Mouse (Mus musculus) spleen, adult 2 months (tissue): ENCODE measurements around the gene Neurl2.
"Not testable (repeated sequence)": the region's sequence is repeated elsewhere in the genome, so short reads cannot be mapped to it uniquely, and the experiment has no call there.

Experiments used
- CTCF ChIP-seq: fragments of 200-500 bp; IDR thresholded peaks from 2 replicates; pipeline ENCODE4 v1.5.1; 2011; ENCODE audit warnings: mild to moderate bottlenecking, inconsistent platforms; ENCODE audit not compliant: insufficient read depth, insufficient read length, insufficient replicate concordance; ENCODE audit errors: extremely low read depth
- POLR2A ChIP-seq: fragments of 200-500 bp; IDR thresholded peaks from 2 replicates; pipeline ENCODE4 v1.6.1; 2011; ENCODE audit warnings: low read depth, low read length, inconsistent platforms

DNA sequence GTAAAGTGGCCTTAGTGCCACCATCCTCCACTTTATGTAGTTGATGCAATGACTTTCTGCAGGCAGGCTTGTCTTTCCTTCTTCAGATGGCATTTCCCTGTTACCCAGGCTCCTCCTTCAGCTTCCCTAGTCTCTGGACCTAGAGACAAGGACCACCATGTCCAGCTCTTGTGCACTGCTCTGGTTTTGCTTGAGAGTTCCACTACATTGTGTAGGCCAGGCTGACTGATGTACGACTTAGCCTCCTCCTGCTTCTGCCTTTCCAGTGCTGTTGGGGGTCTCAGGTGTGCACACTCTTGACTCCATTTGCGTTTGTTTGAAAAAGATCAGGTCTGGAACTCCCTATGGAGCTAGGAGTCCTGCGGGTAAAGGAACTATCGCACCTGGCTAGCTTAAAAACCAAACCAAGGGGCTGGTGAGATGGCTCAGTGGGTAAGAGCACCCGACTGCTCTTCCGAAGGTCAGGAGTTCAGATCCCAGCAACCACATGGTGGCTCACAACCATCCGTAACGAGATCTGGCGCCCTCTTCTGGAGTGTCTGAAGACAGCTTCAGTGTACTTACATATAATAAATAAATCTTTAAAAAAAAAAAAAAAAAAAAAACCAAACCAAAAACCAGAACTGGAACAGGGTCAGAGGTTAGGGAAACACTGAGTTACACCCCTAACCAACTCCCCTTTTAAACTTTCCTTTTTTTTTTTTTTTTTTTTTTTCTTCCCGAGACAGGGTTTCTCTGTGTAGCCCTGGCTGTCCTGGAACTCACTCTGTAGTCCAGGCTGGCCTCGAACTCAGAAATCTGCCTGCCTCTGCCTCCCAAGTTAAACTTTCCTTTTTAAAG, 44.3 kb upstream of the Neurl2 start:
- TF ChIP-seq CTCF, POLR2A: not testable (repeated sequence)
